Mouse (Mus musculus) cortical plate, adult 2 months (tissue): ENCODE measurements at regions not wholly inside any gene's neighbourhood (a gene's known extent, or its start where the extent isn't known, plus 50 kb on each side); places are given as distances from the start of the nearest gene placed in this dataset.

Experiments used
- H3K27ac ChIP-seq: fragments of 200-500 bp; 2 replicates; pipeline ENCODE4 v1.5.1; 2012; ENCODE audit warnings: low read length, control low read depth, inconsistent platforms; ENCODE audit not compliant: insufficient read depth
- H3K4me1 ChIP-seq: fragments of 200-500 bp; 2 replicates; pipeline ENCODE4 v1.6.1; 2011; ENCODE audit warnings: low read length; ENCODE audit not compliant: control insufficient read depth, insufficient read depth
- H3K4me3 ChIP-seq: fragments of 200-500 bp; 2 replicates; pipeline ENCODE4 v1.5.1; 2011; ENCODE audit warnings: mild to moderate bottlenecking, low read length, control low read depth; ENCODE audit not compliant: insufficient read depth
- CTCF ChIP-seq: fragments of 200-500 bp; IDR thresholded peaks from 2 replicates; pipeline ENCODE4 v1.5.1; 2011; ENCODE audit warnings: mild to moderate bottlenecking, control low read depth, low read length; ENCODE audit not compliant: insufficient read depth; ENCODE audit errors: extremely low read depth
- POLR2A ChIP-seq: fragments of 200-500 bp; IDR thresholded peaks from 2 replicates; pipeline ENCODE4 v1.6.1; 2011; ENCODE audit warnings: mild to moderate bottlenecking, low read length, control low read depth; ENCODE audit not compliant: insufficient read depth; ENCODE audit errors: extremely low read depth

GRCm38 (mm10) chr4:40016856-40017255 lies 126.0 kb upstream of the Aco1 start:
- no peak for TF ChIP-seq POLR2A
- no peak for TF ChIP-seq CTCF
- H3K4me3 ChIP-seq = no peak overlapping the region
- no peaks in the 10 kb centered on the region for H3K4me1 ChIP-seq
- H3K27ac ChIP-seq = no peak overlapping the region

- Histone ChIP-seq H3K4me1 (no peaks in the 10 kb centered on the region), H3K4me3 (no peak overlapping the region), H3K27ac (no peak overlapping the region)
- no peak for TF ChIP-seq POLR2A
- no peak for TF ChIP-seq CTCF
Measured at GRCm38 (mm10) chr4:40018208-40018607, 124.7 kb upstream of the Aco1 start.

GRCm38 (mm10) chr4:40031361-40031760 lies 111.5 kb upstream of the Aco1 start:
- H3K4me3 ChIP-seq = no peak overlapping the region
- H3K4me1 ChIP-seq = no peaks in the 10 kb centered on the region
- H3K27ac ChIP-seq = no peak overlapping the region
- no peak for TF ChIP-seq CTCF
- no peak for TF ChIP-seq POLR2A

DNA sequence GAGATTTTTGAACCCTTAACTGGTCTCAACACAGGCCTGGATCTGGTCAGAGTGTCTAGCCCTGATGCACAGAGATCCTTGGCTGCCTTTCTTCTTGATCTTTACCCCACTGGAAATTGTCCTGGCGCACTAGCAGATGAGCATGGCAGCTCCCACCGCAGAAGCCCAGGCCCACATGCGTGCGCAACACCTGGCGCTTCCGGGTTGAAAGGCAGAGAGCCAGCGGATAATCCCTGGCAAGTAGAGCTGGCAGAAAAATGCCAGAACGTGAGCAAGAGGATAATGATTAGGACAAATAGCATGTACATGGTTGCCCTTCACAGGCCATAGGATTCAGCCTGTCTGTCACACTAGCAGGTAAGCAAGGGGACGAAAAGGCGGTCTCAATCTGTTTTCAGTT lies 95.0 kb upstream of the Aco1 start:
- TF ChIP-seq POLR2A (no peak), CTCF (no peak)
- no peaks in the 10 kb centered on the region for H3K4me1 ChIP-seq
- no peak overlapping the region for H3K27ac ChIP-seq
- no peak overlapping the region for H3K4me3 ChIP-seq

GRCm38 (mm10) chr4:40049086-40049485 lies 93.8 kb upstream of the Aco1 start:
- Histone ChIP-seq H3K4me1 (no peaks in the 10 kb centered on the region), H3K4me3 (no peak overlapping the region), H3K27ac (no peak overlapping the region)
- TF ChIP-seq POLR2A (no peak), CTCF (no peak)

GRCm38 (mm10) chr4:40051848-40052247 lies 91.0 kb upstream of the Aco1 start:
- Histone ChIP-seq H3K27ac (no peak overlapping the region), H3K4me3 (no peak overlapping the region), H3K4me1 (no peaks in the 10 kb centered on the region)
- TF ChIP-seq CTCF (no peak), POLR2A (no peak)

- H3K27ac ChIP-seq = no peak overlapping the region
- no peak overlapping the region for H3K4me3 ChIP-seq
- no peak for TF ChIP-seq CTCF
- no peak for TF ChIP-seq POLR2A
- no peaks in the 10 kb centered on the region for H3K4me1 ChIP-seq
Measured at GRCm38 (mm10) chr4:40053391-40053790, 89.5 kb upstream of the Aco1 start.

DNA sequence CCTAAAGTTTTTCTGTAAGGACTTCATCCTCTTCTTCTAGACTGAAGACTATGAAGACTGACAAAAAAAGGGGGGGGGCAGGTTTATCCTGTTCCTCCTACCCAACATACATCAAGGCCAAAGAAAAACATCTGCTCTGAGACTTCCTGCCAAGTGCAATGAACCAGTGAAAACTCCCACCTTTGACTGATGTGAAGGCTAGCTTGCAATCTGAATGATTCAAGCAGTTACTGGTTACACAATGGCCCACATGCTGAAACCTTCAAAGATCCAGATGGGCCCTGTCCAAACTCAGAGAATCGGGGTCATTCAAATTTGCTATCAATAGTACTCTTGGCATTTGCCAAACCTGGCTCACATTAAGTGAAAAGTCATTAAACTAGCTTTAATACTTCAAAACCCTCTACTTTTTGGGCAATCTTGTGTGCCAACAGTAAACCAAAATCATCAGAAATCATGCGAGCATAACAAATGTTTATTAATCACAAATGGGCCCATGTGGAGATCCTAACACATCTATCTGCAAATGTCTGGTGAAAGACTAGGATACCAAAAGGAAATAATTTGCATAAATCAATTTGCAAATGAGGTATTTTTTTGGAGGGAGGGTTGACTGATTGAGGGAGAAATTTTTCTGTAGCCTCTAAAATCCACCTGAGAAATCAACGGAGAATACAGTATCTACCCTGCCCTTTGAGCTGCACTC lies 79.0 kb upstream of the Aco1 start:
- TF ChIP-seq POLR2A (no peak), CTCF (no peak)
- H3K4me3 ChIP-seq = no peak overlapping the region
- H3K4me1 ChIP-seq = no peaks in the 10 kb centered on the region
- no peak overlapping the region for H3K27ac ChIP-seq

DNA sequence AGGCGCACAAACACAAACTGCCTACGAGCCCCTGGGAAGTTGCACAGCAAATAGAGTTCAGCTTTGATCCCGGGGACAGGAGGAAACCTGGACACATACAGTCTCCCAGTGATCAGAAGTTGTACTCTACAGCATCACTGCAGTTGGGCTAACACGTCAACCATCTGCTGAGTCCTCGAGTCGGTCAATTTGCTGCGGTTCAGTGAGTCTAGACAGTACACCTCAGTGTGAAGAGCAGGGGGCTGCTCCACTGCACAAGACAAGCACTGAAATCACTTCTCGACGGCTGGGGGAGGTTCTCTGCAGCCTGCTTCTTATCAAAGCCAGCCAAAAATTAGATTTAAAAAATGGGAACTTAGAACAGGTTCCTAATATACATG lies 78.4 kb upstream of the Aco1 start:
- Histone ChIP-seq H3K27ac (no peak overlapping the region), H3K4me3 (no peak overlapping the region), H3K4me1 (no peaks in the 10 kb centered on the region)
- TF ChIP-seq CTCF (no peak), POLR2A (no peak)

- TF ChIP-seq CTCF = no peak
- no peak for TF ChIP-seq POLR2A
- Histone ChIP-seq H3K4me3 (no peak overlapping the region), H3K4me1 (peaks cover 3% of the 10 kb centered on the region; the same call in 1 of the 2 replicates), H3K27ac (peak overlapping the region; percentile 28; the same call in 1 of the 2 replicates)
Measured at GRCm38 (mm10) chr4:40070959-40071634, 71.8 kb upstream of the Aco1 start.
